Mouse (Mus musculus): Measurements from ENCODE around the gene Trib3. TPM values are rescaled to one million over a fixed set of nuclear protein-coding genes. Genes with fewer than 3 reads are reported as not detected.
"Not testable (repeated sequence)": the region's sequence is repeated elsewhere in the genome, so short reads cannot be mapped to it uniquely, and the experiment has no call there.

Trib3 gene
- polyA plus RNA-seq, 1 experiment from 2014 or later = 7.2 TPM

- Histone ChIP-seq H3K4me3 (peak overlapping the region; percentile 11; the same call in 1 of the 2 replicates), H3K27ac (peak overlapping the region; percentile 60), H3K36me3 (no peaks in the 10 kb centered on the region), H3K4me1 (peaks cover 13% of the 10 kb centered on the region), H3K9ac (peak overlapping the region; percentile 46; the same call in 1 of the 2 replicates), H3K4me2 (peak overlapping the region; percentile 61), H3K27me3 (replicated peaks) (peaks cover 5% of the 10 kb centered on the region; the same call in 1 of the 2 replicates), H3K9me3 (replicated peaks) (0 out of 2 replicates have a peak, but pooled peaks cover 4% of the 10 kb centered on the region)
- 6% methylated on average over 17 of the region's 17 CpGs for WGBS (ENCODE audit: insufficient replicate concordance)
- ATAC-seq = peak; percentile 78
Observed at GRCm38 (mm10) chr2:152363245-152364147, 19.7 kb upstream of the Trib3 start.

GRCm38 (mm10) chr2:152361193-152361592 is 17.4 kb upstream of the Trib3 start:
- no peak overlapping the region for H3K9ac ChIP-seq
- peaks cover 12% of the 10 kb centered on the region for H3K4me1 ChIP-seq
- H3K27ac ChIP-seq = no peak overlapping the region
- H3K36me3 ChIP-seq = no peaks in the 10 kb centered on the region
- no peak overlapping the region for H3K4me3 ChIP-seq
- 70% methylated on average over 8 of the region's 8 CpGs for WGBS (ENCODE audit: insufficient replicate concordance)
- no peak for ATAC-seq
- H3K4me2 ChIP-seq = no peak overlapping the region
- H3K27me3 ChIP-seq (replicated peaks) = no peaks in the 10 kb centered on the region
- H3K9me3 ChIP-seq (replicated peaks) = 0 out of 2 replicates have a peak, but pooled peaks cover 4% of the 10 kb centered on the region

- H3K36me3 ChIP-seq = no peaks in the 10 kb centered on the region
- H3K27ac ChIP-seq = no peak overlapping the region
- no peak for ATAC-seq
- no peak overlapping the region for H3K9ac ChIP-seq
- no peak overlapping the region for H3K4me3 ChIP-seq
- H3K4me1 ChIP-seq = peaks cover 12% of the 10 kb centered on the region
- no peaks in the 10 kb centered on the region for H3K27me3 ChIP-seq (replicated peaks)
- 30% methylated on average over 7 of the region's 7 CpGs for whole genome bisulfite sequencing (ENCODE audit: insufficient replicate concordance)
- no peak overlapping the region for H3K4me2 ChIP-seq
- 0 out of 2 replicates have a peak, but pooled peaks cover 4% of the 10 kb centered on the region for H3K9me3 ChIP-seq (replicated peaks)
Observed at GRCm38 (mm10) chr2:152360271-152360775, 16.5 kb upstream of the Trib3 start.

GRCm38 (mm10) chr2:152359616-152360015 is 15.8 kb upstream of the Trib3 start:
- Histone ChIP-seq H3K9ac (no peak overlapping the region), H3K27ac (no peak overlapping the region), H3K4me3 (no peak overlapping the region), H3K4me2 (no peak overlapping the region), H3K36me3 (no peaks in the 10 kb centered on the region), H3K9me3 (replicated peaks) (0 out of 2 replicates have a peak, but pooled peaks cover 4% of the 10 kb centered on the region), H3K27me3 (replicated peaks) (no peaks in the 10 kb centered on the region), H3K4me1 (peaks cover 12% of the 10 kb centered on the region)
- peak; percentile 14; the same call in 1 of the 2 replicates for ATAC-seq
- WGBS (ENCODE audit: insufficient replicate concordance) = 48% methylated on average over 5 of the region's 5 CpGs

- not testable (repeated sequence) for H3K4me2 ChIP-seq; H3K9ac ChIP-seq; H3K4me3 ChIP-seq; H3K9me3 ChIP-seq (replicated peaks); ATAC-seq; H3K27ac ChIP-seq; H3K36me3 ChIP-seq; H3K27me3 ChIP-seq (replicated peaks)
- 67% methylated on average over 5 of the region's 5 CpGs for WGBS (ENCODE audit: insufficient replicate concordance)
- peaks cover 12% of the 10 kb centered on the region for H3K4me1 ChIP-seq
Observed at GRCm38 (mm10) chr2:152358977-152359376, 15.1 kb upstream of the Trib3 start.

- 0 out of 2 replicates have a peak, but pooled peaks cover 4% of the 10 kb centered on the region for H3K9me3 ChIP-seq (replicated peaks)
- WGBS (ENCODE audit: insufficient replicate concordance) = 80% methylated on average over 3 of the region's 3 CpGs
Observed at GRCm38 (mm10) chr2:152357254-152357653, 13.4 kb upstream of the Trib3 start.

GRCm38 (mm10) chr2:152349842-152350540 is 6.2 kb upstream of the Trib3 start:
- peak overlapping the region; percentile 5 for H3K4me2 ChIP-seq
- H3K9ac ChIP-seq = peak overlapping the region; percentile 23; the same call in 1 of the 2 replicates
- H3K27ac ChIP-seq = peak overlapping the region; percentile 31; the same call in 1 of the 2 replicates
- 60% methylated on average over 8 of the region's 8 CpGs for WGBS (ENCODE audit: insufficient replicate concordance)
- H3K9me3 ChIP-seq (replicated peaks) = no peaks in the 10 kb centered on the region
- H3K36me3 ChIP-seq = no peaks in the 10 kb centered on the region
- H3K4me3 ChIP-seq = no peak overlapping the region
- ATAC-seq = peak; percentile 40
- no peaks in the 10 kb centered on the region for H3K27me3 ChIP-seq (replicated peaks)
- peaks cover 56% of the 10 kb centered on the region for H3K4me1 ChIP-seq

More at GRCm38 (mm10) chr2:152357254-152357653, 13.4 kb upstream of the Trib3 start:
- Histone ChIP-seq H3K27me3 (replicated peaks) (no peaks in the 10 kb centered on the region), H3K4me2 (no peak overlapping the region), H3K4me1 (peaks cover 5% of the 10 kb centered on the region), H3K36me3 (no peaks in the 10 kb centered on the region), H3K4me3 (no peak overlapping the region), H3K27ac (no peak overlapping the region), H3K9ac (no peak overlapping the region)
- ATAC-seq = no peak

- WGBS (ENCODE audit: insufficient replicate concordance) = 61% methylated on average over 6 of the region's 6 CpGs
- peak overlapping the region; percentile 52 for H3K27ac ChIP-seq
Observed at GRCm38 (mm10) chr2:152349205-152349604, 5.4 kb upstream of the Trib3 start.

GRCm38 (mm10) chr2:152347722-152348121 is 3.9 kb upstream of the Trib3 start:
- no peaks in the 10 kb centered on the region for H3K36me3 ChIP-seq
- no peak overlapping the region for H3K4me3 ChIP-seq
- no peak for ATAC-seq
- whole genome bisulfite sequencing (ENCODE audit: insufficient replicate concordance) = 56% methylated on average over 2 of the region's 2 CpGs
- 0 out of 2 replicates have a peak, but pooled peaks cover 5% of the 10 kb centered on the region for H3K27me3 ChIP-seq (replicated peaks)
- H3K27ac ChIP-seq = peak overlapping the region; percentile 91
- no peaks in the 10 kb centered on the region for H3K9me3 ChIP-seq (replicated peaks)
- H3K9ac ChIP-seq = peak overlapping the region; percentile 4; the same call in 1 of the 2 replicates
- H3K4me1 ChIP-seq = peaks cover 77% of the 10 kb centered on the region
- H3K4me2 ChIP-seq = peak overlapping the region; percentile 67

More at GRCm38 (mm10) chr2:152349205-152349604, 5.4 kb upstream of the Trib3 start:
- Histone ChIP-seq H3K9me3 (replicated peaks) (no peaks in the 10 kb centered on the region), H3K27me3 (replicated peaks) (no peaks in the 10 kb centered on the region), H3K4me3 (no peak overlapping the region), H3K36me3 (no peaks in the 10 kb centered on the region), H3K9ac (peak overlapping the region; percentile 23; the same call in 1 of the 2 replicates), H3K4me1 (peaks cover 62% of the 10 kb centered on the region), H3K4me2 (peak overlapping the region; percentile 5; the same call in 1 of the 2 replicates)
- ATAC-seq = no peak

GRCm38 (mm10) chr2:152346776-152347465 is 3.1 kb upstream of the Trib3 start:
- Histone ChIP-seq H3K27me3 (replicated peaks) (peaks cover 13% of the 10 kb centered on the region; the same call in 1 of the 2 replicates), H3K36me3 (no peaks in the 10 kb centered on the region), H3K9ac (peak overlapping the region; percentile 62), H3K27ac (peak overlapping the region; percentile 91), H3K4me1 (peaks cover 85% of the 10 kb centered on the region), H3K4me2 (peak overlapping the region; percentile 67), H3K9me3 (replicated peaks) (no peaks in the 10 kb centered on the region), H3K4me3 (peak overlapping the region; percentile 34; the same call in 1 of the 2 replicates)
- ATAC-seq = peak; percentile 80
- WGBS (ENCODE audit: insufficient replicate concordance) = 9% methylated on average over 9 of the region's 9 CpGs

GRCm38 (mm10) chr2:152345393-152345792 is 1.6 kb upstream of the Trib3 start:
- Histone ChIP-seq H3K4me3 (no peak overlapping the region), H3K27ac (peak overlapping the region; percentile 49; the same call in 1 of the 2 replicates), H3K9me3 (replicated peaks) (no peaks in the 10 kb centered on the region), H3K4me2 (no peak overlapping the region), H3K4me1 (peaks cover 83% of the 10 kb centered on the region), H3K27me3 (replicated peaks) (peaks cover 13% of the 10 kb centered on the region; the same call in 1 of the 2 replicates), H3K36me3 (no peaks in the 10 kb centered on the region), H3K9ac (no peak overlapping the region)
- WGBS (ENCODE audit: insufficient replicate concordance) = 85% methylated on average over 6 of the region's 6 CpGs
- ATAC-seq = no peak
